Comparison of ENCODE assay signal across 9 mouse cellular contexts in the genomic region with DNA sequence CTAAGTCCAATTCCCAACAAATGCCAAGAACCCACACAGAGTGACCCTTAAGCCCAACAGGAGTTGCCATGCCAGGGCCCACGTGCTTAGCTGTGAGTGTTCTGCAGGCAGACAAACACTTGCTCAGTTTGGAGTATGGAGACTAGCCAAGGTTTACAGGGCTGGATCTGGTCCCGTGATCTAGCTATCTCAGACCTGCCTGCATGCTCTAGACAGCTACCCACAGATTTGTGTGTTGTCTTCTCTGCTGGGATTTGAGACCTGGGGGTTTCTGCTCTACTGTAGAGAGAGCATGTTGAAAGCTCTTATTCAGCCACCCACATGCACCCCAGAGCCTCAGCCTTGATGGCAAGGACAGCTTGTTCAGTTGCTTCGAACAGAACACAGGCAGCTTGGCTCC. TPM values are rescaled to one million over a fixed set of nuclear protein-coding genes. Genes with fewer than 3 reads are reported as not detected.
DNase-seq lines count a peak whose midpoint lies in the region; ATAC-seq and TF ChIP-seq lines count a peak whose summit lies in the region.
"Had no signal": no experiment of that assay in that cellular context is flagged by ENCODE, and none has a peak within 500 bp of the region (broad histone marks: within the 10 kb centered on the region; RNA-seq: fewer than 3 reads in every experiment).

No protein-coding gene starts in this region.

- no peak for ATAC-seq in erythroblast, adult 5-6 weeks (replicated peaks; ENCODE audit: low FRiP score, poor library complexity, severe bottlenecking)
- ATAC-seq in intestine, postnatal 0 days: no peak
- ATAC-seq in megakaryocyte, adult 5-6 weeks (ENCODE audit: poor library complexity, severe bottlenecking): no peak

- no peaks in the 10 kb centered on the region for H3K36me3 ChIP-seq in heart, embryonic 10.5 days
- no peaks in the 10 kb centered on the region for H3K36me3 ChIP-seq in intestine, postnatal 0 days (ENCODE audit: control insufficient read depth, insufficient read depth)
- H3K36me3 ChIP-seq: liver, embryonic 13.5 days had no signal

- 82% methylated on average over 3 of the region's 3 CpGs for WGBS in heart, embryonic 10.5 days
- WGBS in intestine, postnatal 0 days: 64% methylated on average over 3 of the region's 3 CpGs

- no peaks in the 10 kb centered on the region for H3K9me3 ChIP-seq in heart, embryonic 10.5 days
- no peaks in the 10 kb centered on the region for H3K9me3 ChIP-seq in intestine, postnatal 0 days (ENCODE audit: control insufficient read depth)
- H3K9me3 ChIP-seq: liver, embryonic 13.5 days had no signal

- no peak overlapping the region for H3K27ac ChIP-seq in heart, embryonic 10.5 days
- H3K27ac ChIP-seq in intestine, postnatal 0 days (ENCODE audit: low read depth, low read length): no peak overlapping the region
- H3K27ac ChIP-seq: liver, embryonic 13.5 days had no signal

- peaks cover 3% of the 10 kb centered on the region; the same call in 1 of the 2 replicates for H3K27me3 ChIP-seq in heart, embryonic 10.5 days (ENCODE audit: insufficient read depth, poor library complexity, severe bottlenecking)
- no peaks in the 10 kb centered on the region for H3K27me3 ChIP-seq in intestine, postnatal 0 days (replicated peaks; ENCODE audit: control insufficient read depth, insufficient read depth, low read length)
- H3K27me3 ChIP-seq: liver, embryonic 13.5 days had no signal

- no peak for TF ChIP-seq CTCF in intestine, postnatal 0 days (IDR thresholded peaks at IDR 0.05; ENCODE audit: low read depth)

- no peak overlapping the region for H3K9ac ChIP-seq in intestine, postnatal 0 days (ENCODE audit: low read depth, low read length)
- H3K9ac ChIP-seq: liver, embryonic 13.5 days had no signal

- DNase-seq in heart, adult 11 months: peak; percentile 97
- no peak for DNase-seq in heart, embryonic 10.5 days (ENCODE audit: low spot score)
- DNase-seq in Muller cell, postnatal 12 days (ENCODE audit: inconsistent ontology term): peak; percentile 75
- DNase-seq in cerebellum, postnatal 25 days: peak; percentile 22 to 56
- DNase-seq in left cerebral cortex, adult 8-10 months (ENCODE audit: low spot score in 2 of 2): peak; percentile 33 to 51
- DNase-seq: liver, embryonic 13.5 days had no signal

- no peak overlapping the region for H3K4me3 ChIP-seq in heart, embryonic 10.5 days
- H3K4me3 ChIP-seq in intestine, postnatal 0 days (ENCODE audit: low read depth, low read length): no peak overlapping the region
- H3K4me3 ChIP-seq: liver, embryonic 13.5 days had no signal

- H3K4me2 ChIP-seq in intestine, postnatal 0 days (replicated peaks; ENCODE audit: low read depth): no peak overlapping the region
- H3K4me2 ChIP-seq: liver, embryonic 13.5 days had no signal

- H3K4me1 ChIP-seq in heart, embryonic 10.5 days: peaks cover 16% of the 10 kb centered on the region
- H3K4me1 ChIP-seq in intestine, postnatal 0 days (replicated peaks; ENCODE audit: control insufficient read depth, insufficient read depth, low read length): 0 out of 2 replicates have a peak, but pooled peaks cover 7% of the 10 kb centered on the region

RNA-seq across cellular contexts. Expression of a gene that starts 45.3 kb away (rescaled TPM):
- polyA plus RNA-seq in heart, embryonic 10.5 days (2016; fragmentation: Nextera tagmentation; extraction: Ambion mirVana): 33.7 and 42.1 TPM in 2 replicates
- 100 to 1,000 TPM; 261 to 308 (median 282) TPM for total RNA-seq in left cerebral cortex, adult 8-10 months (2022)
- total RNA-seq in erythroblast, adult 5-6 weeks (2015; ENCODE audit: low replicate concordance): 27.4 and 31.9 TPM in 2 replicates
- total RNA-seq in erythroblast, adult 5-6 weeks (2017; ENCODE audit: low replicate concordance): 8.9 and 9.7 TPM in 2 replicates
- 28.8 and 29.7 TPM in 2 replicates for polyA plus RNA-seq in intestine, postnatal 0 days (2015; fragmentation: Nextera tagmentation; extraction: Ambion mirVana)
- total RNA-seq in megakaryocyte, adult 5-6 weeks (2015): 107 and 120 TPM in 2 replicates
- 55.4 and 60.5 TPM in 2 replicates for total RNA-seq in megakaryocyte, adult 5-6 weeks (2017)
